Mouse (Mus musculus) adrenal gland, postnatal 36 days (tissue): ENCODE data around the gene Acad8. TPM values are rescaled to one million over a fixed set of nuclear protein-coding genes. Genes with fewer than 3 reads are reported as not detected.

Experiments used
- DNase-seq, 2 experiments: peaks; one replicate each; pipeline ENCODE4 v3.0.0; 2021; ENCODE audit warnings: mixed read lengths in 1 of 2
- total RNA-seq, 2 experiments: library from RNA; stranded (reverse); gene quantifications; 2 replicates each; pipeline ENCODE4 v1.2.3; 2021

The Acad8 gene
- total RNA-seq, 2 experiments from 2014 or later, result 61.9 to 80.1 TPM

GRCm38 (mm10) chr9:26985090-26985613, 14.2 kb downstream of the Acad8 start:
- DNase-seq, result no peak

- no peak for DNase-seq
Measured at GRCm38 (mm10) chr9:26978776-26979175, 20.6 kb downstream of the Acad8 start.

- DNase-seq, result no peak
Measured at GRCm38 (mm10) chr9:26977754-26978153, 21.6 kb downstream of the Acad8 start.

GRCm38 (mm10) chr9:26947790-26948189, 51.6 kb downstream of the Acad8 start:
- no peak for DNase-seq

- peak; percentile 53 to 63 for DNase-seq
Measured at GRCm38 (mm10) chr9:26924146-26924545, 75.2 kb downstream of the Acad8 start.

Other genes starting within 250 kb of the Acad8 start
- 1 to 10 TPM; 4.0 to 9.9 TPM for gene Glb1l2, start 193.1 kb downstream of the Acad8 start, total RNA-seq
- 1 to 10 TPM in 1 of 2 experiments, under 1 TPM in 1; 0.56 to 1.0 TPM for gene Glb1l3, start 138.7 kb downstream of the Acad8 start, total RNA-seq
- not detected for gene Gm1110, start 76.5 kb downstream of the Acad8 start, total RNA-seq
- 10 to 100 TPM; 40.7 to 45.8 TPM for gene Thyn1, start 144 bp upstream of the Acad8 start, total RNA-seq
- 10 to 100 TPM; 35.8 to 41.2 TPM for gene Vps26b, start 30.5 kb upstream of the Acad8 start, total RNA-seq
- gene Ncapd3, start 30.6 kb upstream of the Acad8 start, total RNA-seq, result 10 to 100 TPM; 14.1 to 14.5 TPM
- 10 to 100 TPM; 37.9 to 43.2 TPM for gene Jam3, start 155.9 kb upstream of the Acad8 start, total RNA-seq